In genomic region chr13:3610118-3610794, GRCm38 (mm10) we compare ENCODE assay signal across 8 mouse cellular contexts. TPM values are rescaled to one million over a fixed set of nuclear protein-coding genes. Genes with fewer than 3 reads are reported as not detected.
DNase-seq lines count a peak whose midpoint lies in the region; ATAC-seq and TF ChIP-seq lines count a peak whose summit lies in the region.

No protein-coding gene starts in this region.

- H3K36me3 ChIP-seq in liver, adult 2 months (ENCODE audit: control insufficient read depth, insufficient read depth, low read length): no peaks in the 10 kb centered on the region
- H3K36me3 ChIP-seq in midbrain, postnatal 0 days (ENCODE audit: insufficient read depth, low read length): no peaks in the 10 kb centered on the region

- DNase-seq in thymus, postnatal 10 days (ENCODE audit: low spot score in 2 of 2): peak; percentile 42 to 50
- DNase-seq in thymus, adult 18-20 months: no peak
- DNase-seq in c-Kit-negative CD71-positive TER-119-positive erythroid progenitor cells, embryonic 14.5 days (ENCODE audit: low read depth, low spot score): peak; percentile 51
- peak; percentile 16 to 27 for DNase-seq in frontal cortex, postnatal 36 days (ENCODE audit: low spot score in 2 of 2)
- DNase-seq in liver, adult 2 months (ENCODE audit: extremely low read depth, low read depth, low spot score): no peak
- peak; percentile 29 for DNase-seq in midbrain, postnatal 0 days (ENCODE audit: low spot score)
- DNase-seq in testis, postnatal 14 days (ENCODE audit: low spot score): peak; percentile 43

- TF ChIP-seq POLR2A in liver, adult 2 months (IDR thresholded peaks at IDR 0.05; ENCODE audit: extremely low read depth, insufficient read depth, low read length): no peak

- peak overlapping the region; percentile 96 for H3K4me3 ChIP-seq in liver, adult 2 months (ENCODE audit: insufficient read depth, low read depth, low read length)
- H3K4me3 ChIP-seq in midbrain, postnatal 0 days (ENCODE audit: low read depth, low read length): peak overlapping the region; percentile 97

- H3K79me2 ChIP-seq in liver, adult 2 months (ENCODE audit: control insufficient read depth, insufficient read depth, low read length): peaks cover 6% of the 10 kb centered on the region; the same call in 1 of the 2 replicates

- peaks cover 2% of the 10 kb centered on the region; the same call in 1 of the 2 replicates for H3K4me1 ChIP-seq in liver, adult 2 months (ENCODE audit: control insufficient read depth, insufficient read depth, low read length)
- H3K4me1 ChIP-seq in midbrain, postnatal 0 days (ENCODE audit: insufficient read depth, low read length): no peaks in the 10 kb centered on the region

- peak overlapping the region; percentile 88 for H3K4me2 ChIP-seq in midbrain, postnatal 0 days (ENCODE audit: low read depth, low read length, poor library complexity, severe bottlenecking)

- peak overlapping the region; percentile 59 for H3K27ac ChIP-seq in liver, adult 2 months (replicated peaks; ENCODE audit: insufficient read depth, low read depth, low read length)
- H3K27ac ChIP-seq in midbrain, postnatal 0 days (ENCODE audit: low read depth, low read length): peak overlapping the region; percentile 89

- TF ChIP-seq CTCF in liver, adult 2 months (IDR thresholded peaks at IDR 0.05; ENCODE audit: low read depth, low read length): no peak
- TF ChIP-seq CTCF in midbrain, postnatal 0 days (IDR thresholded peaks at IDR 0.05): no peak

- no peaks in the 10 kb centered on the region for H3K27me3 ChIP-seq in liver, adult 2 months (ENCODE audit: control insufficient read depth, insufficient read depth, low read length)
- H3K27me3 ChIP-seq in midbrain, postnatal 0 days (ENCODE audit: insufficient read depth, low read length): no peaks in the 10 kb centered on the region; the same call in 1 of the 2 replicates

- ATAC-seq in inflammation-experienced regulatory T-cells, adult 6 months: peak; percentile 8
- ATAC-seq in midbrain, postnatal 0 days (ENCODE audit: low FRiP score): peak; percentile 53; the same call in 1 of the 2 replicates

- H3K9ac ChIP-seq in liver, adult 2 months (ENCODE audit: low read depth, low read length): peak overlapping the region; percentile 88
- peak overlapping the region; percentile 79 for H3K9ac ChIP-seq in midbrain, postnatal 0 days (replicated peaks; ENCODE audit: low read length, poor library complexity, severe bottlenecking)

- WGBS in liver, adult 2 months: under 1% methylated on average over 50 of the region's 50 CpGs
- WGBS in midbrain, postnatal 0 days: 1% methylated on average over 41 of the region's 50 CpGs

- no peaks in the 10 kb centered on the region for H3K9me3 ChIP-seq in midbrain, postnatal 0 days (ENCODE audit: low read length)

RNA-seq across cellular contexts. Expression of gene Fam208b, which starts 0.7 kb away (rescaled TPM):
- polyA plus RNA-seq in inflammation-experienced regulatory T-cells, adult 6 months (2017; shearing (Covaris generic)): 10 to 100 TPM; 14.9 to 29.4 (median 24.8) TPM
- 10.8 and 12.2 TPM in 2 replicates for total RNA-seq in liver, adult 2 months (2014; rRNA removed)
- 0.90 and 1.5 TPM in 2 replicates for polyA plus RNA-seq in liver, adult 2 months (2012; rRNA removed)
- 34.9 and 40.8 TPM in 2 replicates for total RNA-seq in midbrain, postnatal 0 days (2014; rRNA removed)
- polyA plus RNA-seq in midbrain, postnatal 0 days (2015; fragmentation: Nextera tagmentation; extraction: Ambion mirVana): 6.8 and 10.1 TPM in 2 replicates

RNA-seq across cellular contexts. Expression of gene Asb13, which starts 23.6 kb away (rescaled TPM):
- 10 to 100 TPM; 24.3 to 37.2 (median 25.1) TPM for polyA plus RNA-seq in inflammation-experienced regulatory T-cells, adult 6 months (2017; shearing (Covaris generic))
- 14.7 and 19.0 TPM in 2 replicates for total RNA-seq in liver, adult 2 months (2014; rRNA removed)
- 34.9 and 35.2 TPM in 2 replicates for polyA plus RNA-seq in liver, adult 2 months (2012; rRNA removed)
- total RNA-seq in midbrain, postnatal 0 days (2014; rRNA removed): 10.9 and 16.8 TPM in 2 replicates
- polyA plus RNA-seq in midbrain, postnatal 0 days (2015; fragmentation: Nextera tagmentation; extraction: Ambion mirVana): 15.1 and 17.3 TPM in 2 replicates

Comparison
In these comparisons a context has a peak if more than half of its experiments do, and no peak if none do; other contexts are left out.
1. DNase-seq: peak in thymus, postnatal 10 days (2 of 2), c-Kit-negative CD71-positive TER-119-positive erythroid progenitor cells, embryonic 14.5 days (single experiment), frontal cortex, postnatal 36 days (2 of 2), midbrain, postnatal 0 days (single experiment) and testis, postnatal 14 days (single experiment); none in thymus, adult 18-20 months (0 of 2) and liver, adult 2 months (single experiment).